Mouse (Mus musculus) embryonic facial prominence, embryonic 15.5 days (tissue): ENCODE measurements at regions not wholly inside any gene's neighbourhood (a gene's known extent, or its start where the extent isn't known, plus 50 kb on each side); places are given as distances from the start of the nearest gene placed in this dataset.
A peak's percentile ranks its signal among the peaks of the same experiment; 100 is the strongest.

Experiments
- ATAC-seq: fragments of 200-750 bp; cut with Nextera tagmentation; 2 replicates; pipeline ENCODE4 v1.8.0; 2017; ENCODE audit warnings: low read depth, moderate TSS enrichment; ENCODE audit not compliant: insufficient number of reproducible peaks, low FRiP score, low TSS enrichment
- H3K27ac ChIP-seq: fragments of 300-500 bp; sonication (generic); replicated peaks from 2 replicates; pipeline ENCODE4 v1.5.1; 2015; ENCODE audit warnings: mild to moderate bottlenecking, inconsistent platforms
- H3K27me3 ChIP-seq: fragments of 300-500 bp; sonication (generic); 2 replicates; pipeline ENCODE4 v1.6.1; 2015; ENCODE audit warnings: inconsistent platforms
- H3K36me3 ChIP-seq: fragments of 300-500 bp; sonication (generic); 2 replicates; pipeline ENCODE4 v1.6.1; 2015; ENCODE audit warnings: mild to moderate bottlenecking, inconsistent platforms
- H3K4me1 ChIP-seq: fragments of 300-500 bp; sonication (generic); 2 replicates; pipeline ENCODE4 v1.6.1; 2015; ENCODE audit warnings: inconsistent platforms
- H3K4me2 ChIP-seq: fragments of 300-500 bp; sonication (generic); replicated peaks from 2 replicates; pipeline ENCODE4 v1.6.1; 2015; ENCODE audit warnings: mild to moderate bottlenecking, inconsistent platforms
- H3K4me3 ChIP-seq: fragments of 300-500 bp; sonication (generic); replicated peaks from 2 replicates; pipeline ENCODE4 v1.5.1; 2015; ENCODE audit warnings: mild to moderate bottlenecking, inconsistent platforms
- H3K9ac ChIP-seq: fragments of 300-500 bp; sonication (generic); 2 replicates; pipeline ENCODE4 v1.6.1; 2015; ENCODE audit warnings: inconsistent platforms
- H3K9me3 ChIP-seq: fragments of 300-500 bp; sonication (generic); replicated peaks from 2 replicates; pipeline ENCODE4 v1.6.1; 2016; ENCODE audit warnings: inconsistent platforms
- WGBS: fragments of 180-500 bp; shearing (Covaris S2); methylation state at CpG from one replicate; pipeline ENCODE4 v1.1.7; 2015; 5-methylcytosine and 5-hydroxymethylcytosine counted together

DNA sequence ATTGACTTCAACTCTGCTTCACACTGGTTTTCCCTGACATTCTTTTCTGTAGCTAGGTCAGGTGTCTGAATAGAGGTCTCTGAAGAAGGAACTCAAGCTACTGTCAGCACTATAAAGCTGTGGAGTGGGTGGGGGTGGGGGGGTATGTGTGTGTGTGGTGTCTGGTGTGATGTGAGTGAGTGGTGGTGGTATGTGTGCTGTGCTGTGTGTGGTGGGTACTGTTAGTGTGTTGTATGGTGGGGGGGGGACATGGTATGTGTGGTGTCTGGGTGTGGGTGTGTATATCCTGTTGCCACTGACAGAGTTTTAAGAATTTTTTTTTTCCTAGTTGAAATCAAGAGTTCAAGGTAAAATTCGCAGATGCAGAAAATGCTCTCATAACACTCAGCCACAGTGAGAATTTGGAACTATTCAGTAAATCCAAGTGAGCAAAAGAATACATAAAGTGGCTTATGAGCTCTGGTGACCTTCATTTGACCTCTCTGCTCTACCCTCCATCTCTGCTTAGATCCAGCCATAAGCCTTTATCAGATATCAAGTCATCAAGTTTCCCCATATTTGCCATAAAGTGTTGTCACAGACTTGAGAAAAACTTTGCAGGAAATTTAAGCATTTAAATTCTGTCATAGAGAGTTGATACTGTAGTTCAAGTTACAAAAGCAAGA, 194.2 kb downstream of the Mreg start:
- Histone ChIP-seq H3K4me3 (no peak overlapping the region), H3K27ac (peak overlapping the region; percentile 48), H3K4me1 (peaks cover 13% of the 10 kb centered on the region; the same call in 1 of the 2 replicates), H3K9ac (no peak overlapping the region), H3K9me3 (no peaks in the 10 kb centered on the region), H3K27me3 (no peaks in the 10 kb centered on the region), H3K36me3 (no peaks in the 10 kb centered on the region), H3K4me2 (no peak overlapping the region)
- WGBS: 55% methylated on average over 1 of the region's 1 CpGs
- ATAC-seq: no peak

DNA sequence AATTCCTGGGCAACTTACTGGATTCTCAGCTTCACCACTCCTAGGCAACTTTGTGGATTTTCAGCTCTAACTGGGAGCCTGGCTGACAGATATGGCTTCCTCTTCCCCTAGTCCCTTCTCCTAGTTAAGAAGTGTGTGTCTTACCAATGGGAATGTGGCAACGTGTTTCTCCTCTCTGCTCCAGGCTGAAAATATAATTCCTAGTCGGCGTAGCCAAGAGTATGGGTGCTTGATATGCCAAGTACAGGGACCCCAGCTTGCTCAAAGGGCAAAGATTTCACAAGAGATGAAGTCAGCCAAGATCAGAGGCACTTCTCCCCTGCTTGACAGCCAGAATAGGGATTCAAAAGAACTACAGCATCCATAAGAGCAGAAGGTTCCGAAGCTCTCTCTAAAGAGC, 196.6 kb downstream of the Mreg start:
- H3K4me1 ChIP-seq: peaks cover 13% of the 10 kb centered on the region; the same call in 1 of the 2 replicates
- no peak overlapping the region for H3K4me2 ChIP-seq
- no peaks in the 10 kb centered on the region for H3K9me3 ChIP-seq
- no peak overlapping the region for H3K27ac ChIP-seq
- WGBS: 84% methylated on average over 4 of the region's 4 CpGs
- no peaks in the 10 kb centered on the region for H3K27me3 ChIP-seq
- no peaks in the 10 kb centered on the region for H3K36me3 ChIP-seq
- no peak overlapping the region for H3K4me3 ChIP-seq
- no peak overlapping the region for H3K9ac ChIP-seq
- no peak for ATAC-seq

DNA sequence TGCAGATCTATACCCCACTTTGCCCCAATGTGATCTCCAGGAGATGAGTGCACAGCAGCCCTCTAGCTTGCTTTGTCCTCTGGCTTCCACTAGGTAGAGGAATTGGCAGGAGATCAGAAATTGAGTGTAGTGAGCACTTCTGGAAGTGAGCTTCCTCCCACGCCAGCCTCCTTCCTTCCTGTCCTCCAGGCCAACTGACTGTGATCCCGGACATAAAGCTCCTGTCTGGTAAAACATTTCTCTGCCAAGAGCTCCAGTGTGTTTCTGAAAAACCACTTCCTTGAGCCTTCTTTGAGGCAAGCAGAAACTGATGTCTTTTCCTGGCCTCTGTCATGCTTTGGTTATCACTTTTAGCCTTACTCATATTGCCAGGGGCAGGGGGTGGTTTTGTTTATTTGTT, 197.5 kb downstream of the Mreg start:
- H3K27me3 ChIP-seq: no peaks in the 10 kb centered on the region
- H3K36me3 ChIP-seq: no peaks in the 10 kb centered on the region
- 58% methylated on average over 2 of the region's 2 CpGs for whole genome bisulfite sequencing
- H3K4me3 ChIP-seq: no peak overlapping the region
- peaks cover 13% of the 10 kb centered on the region; the same call in 1 of the 2 replicates for H3K4me1 ChIP-seq
- no peak for ATAC-seq
- no peak overlapping the region; the same call in 1 of the 2 replicates for H3K27ac ChIP-seq
- no peak overlapping the region for H3K9ac ChIP-seq
- H3K9me3 ChIP-seq: no peaks in the 10 kb centered on the region
- H3K4me2 ChIP-seq: no peak overlapping the region

DNA sequence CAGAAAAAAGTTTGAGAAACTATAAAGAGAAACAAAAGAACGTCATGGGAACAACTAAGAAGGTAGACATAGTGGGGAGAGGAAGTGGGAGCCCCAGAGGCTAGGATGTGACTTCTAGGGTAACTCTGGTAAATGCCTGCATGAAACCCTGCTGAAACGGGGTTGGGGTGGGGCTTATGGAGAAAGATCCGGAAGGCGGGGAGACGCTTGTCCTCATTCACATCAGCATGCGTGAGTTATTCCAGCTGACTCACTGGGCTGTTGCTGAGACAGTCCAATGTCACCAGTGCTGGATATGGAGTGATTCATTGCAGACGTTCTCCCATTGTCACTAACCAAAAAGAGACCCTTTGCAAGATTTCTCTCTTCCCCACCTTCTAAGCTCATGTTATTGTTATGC, 198.2 kb downstream of the Mreg start:
- H3K4me2 ChIP-seq: no peak overlapping the region
- no peaks in the 10 kb centered on the region for H3K36me3 ChIP-seq
- no peak overlapping the region for H3K4me3 ChIP-seq
- no peaks in the 10 kb centered on the region for H3K27me3 ChIP-seq
- no peak overlapping the region for H3K27ac ChIP-seq
- peaks cover 12% of the 10 kb centered on the region; the same call in 1 of the 2 replicates for H3K4me1 ChIP-seq
- no peaks in the 10 kb centered on the region for H3K9me3 ChIP-seq
- H3K9ac ChIP-seq: no peak overlapping the region
- ATAC-seq: no peak
- 79% methylated on average over 7 of the region's 7 CpGs for WGBS

DNA sequence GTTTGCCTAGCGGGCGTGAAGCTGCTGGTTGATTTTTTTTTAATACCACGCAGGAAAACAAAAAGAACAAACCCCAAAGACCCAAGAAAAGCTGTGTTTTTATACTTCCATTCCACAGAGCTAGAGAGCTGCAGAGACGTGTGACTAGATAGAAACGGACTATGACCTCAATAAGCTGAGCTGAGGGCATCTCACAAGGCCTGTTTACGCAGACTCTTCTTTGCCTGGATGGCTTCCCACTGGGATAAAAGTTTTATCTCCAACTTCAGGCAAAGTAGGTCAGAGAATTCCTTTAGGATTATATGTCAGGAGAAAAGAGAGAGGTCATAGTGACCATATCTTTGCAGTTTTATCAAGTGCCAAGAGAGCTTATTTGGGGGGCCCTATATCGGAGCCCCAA, 199.4 kb downstream of the Mreg start:
- no peak for ATAC-seq
- no peaks in the 10 kb centered on the region for H3K36me3 ChIP-seq
- no peaks in the 10 kb centered on the region for H3K9me3 ChIP-seq
- 79% methylated on average over 7 of the region's 7 CpGs for WGBS
- peaks cover 6% of the 10 kb centered on the region; the same call in 1 of the 2 replicates for H3K4me1 ChIP-seq
- no peak overlapping the region for H3K27ac ChIP-seq
- H3K4me3 ChIP-seq: no peak overlapping the region
- no peaks in the 10 kb centered on the region for H3K27me3 ChIP-seq
- H3K9ac ChIP-seq: no peak overlapping the region
- H3K4me2 ChIP-seq: no peak overlapping the region

DNA sequence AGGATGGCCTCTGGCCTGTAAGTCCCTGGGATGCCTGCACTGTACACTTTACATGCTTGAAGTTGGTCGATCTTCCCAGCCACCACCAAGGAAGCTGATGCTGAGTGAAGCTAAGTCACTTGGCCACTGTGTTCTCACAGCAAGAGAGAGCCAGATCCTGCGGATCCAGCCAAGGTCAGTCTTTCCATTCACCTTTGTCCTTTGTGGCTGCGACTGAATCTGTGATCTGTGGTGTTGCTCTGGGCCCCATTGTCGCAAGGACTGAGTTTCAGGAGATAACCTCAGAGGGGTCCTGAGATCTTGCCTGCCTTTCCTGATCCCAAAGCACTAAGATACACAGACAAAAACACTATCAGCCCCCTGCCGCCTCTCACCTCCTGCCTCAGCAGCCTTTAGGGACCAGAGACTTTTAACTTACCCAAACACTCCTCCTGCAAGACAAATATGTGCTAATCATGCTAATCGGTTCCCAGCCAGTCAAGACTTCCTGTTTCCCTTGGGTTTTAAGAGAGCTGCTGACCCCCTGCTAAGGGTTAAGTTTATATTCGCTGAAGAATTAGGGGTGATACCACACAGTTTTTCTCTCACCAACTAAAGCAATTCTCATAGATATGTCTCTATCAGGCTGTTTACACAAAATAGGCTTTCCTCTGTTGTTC, 202.7 kb downstream of the Mreg start:
- no peak overlapping the region for H3K9ac ChIP-seq
- no peak overlapping the region for H3K4me3 ChIP-seq
- no peaks in the 10 kb centered on the region for H3K36me3 ChIP-seq
- 41% methylated on average over 7 of the region's 7 CpGs for WGBS
- no peak overlapping the region for H3K27ac ChIP-seq
- H3K4me1 ChIP-seq: no peaks in the 10 kb centered on the region
- H3K9me3 ChIP-seq: no peaks in the 10 kb centered on the region
- H3K27me3 ChIP-seq: no peaks in the 10 kb centered on the region
- no peak overlapping the region for H3K4me2 ChIP-seq
- no peak for ATAC-seq

DNA sequence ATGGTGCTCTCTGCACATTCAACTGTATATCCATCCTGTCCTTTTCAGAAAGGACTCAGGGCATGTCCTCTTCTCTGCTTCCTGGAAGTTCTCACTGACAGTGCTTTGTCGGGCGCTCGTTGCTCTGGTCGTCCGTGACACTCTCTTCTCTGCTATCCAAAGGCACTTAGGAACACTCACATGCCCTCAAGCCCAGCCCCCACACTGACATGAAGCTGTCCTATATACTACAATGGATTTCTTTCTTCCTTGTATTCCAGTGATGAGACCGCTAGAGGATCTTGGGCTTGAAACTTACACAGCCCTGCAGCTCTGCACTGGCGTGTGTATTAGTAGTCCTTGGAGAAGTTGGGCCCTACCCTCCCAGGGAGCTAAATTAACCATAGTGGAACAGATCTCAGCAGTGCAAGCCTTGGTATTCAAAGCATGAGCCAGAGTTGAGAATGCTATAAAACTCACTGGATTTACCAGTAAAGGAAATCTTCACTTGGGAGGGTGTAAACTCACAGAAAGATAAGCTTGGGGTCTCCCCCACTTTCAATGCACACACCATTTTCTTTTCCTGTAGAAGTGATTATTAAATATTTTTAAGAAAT, 205.3 kb downstream of the Mreg start:
- Histone ChIP-seq H3K27me3 (no peaks in the 10 kb centered on the region), H3K36me3 (no peaks in the 10 kb centered on the region), H3K4me2 (no peak overlapping the region), H3K9me3 (no peaks in the 10 kb centered on the region), H3K4me3 (no peak overlapping the region), H3K4me1 (peaks cover 17% of the 10 kb centered on the region), H3K9ac (no peak overlapping the region), H3K27ac (no peak overlapping the region)
- 57% methylated on average over 7 of the region's 7 CpGs for WGBS
- no peak for ATAC-seq

DNA sequence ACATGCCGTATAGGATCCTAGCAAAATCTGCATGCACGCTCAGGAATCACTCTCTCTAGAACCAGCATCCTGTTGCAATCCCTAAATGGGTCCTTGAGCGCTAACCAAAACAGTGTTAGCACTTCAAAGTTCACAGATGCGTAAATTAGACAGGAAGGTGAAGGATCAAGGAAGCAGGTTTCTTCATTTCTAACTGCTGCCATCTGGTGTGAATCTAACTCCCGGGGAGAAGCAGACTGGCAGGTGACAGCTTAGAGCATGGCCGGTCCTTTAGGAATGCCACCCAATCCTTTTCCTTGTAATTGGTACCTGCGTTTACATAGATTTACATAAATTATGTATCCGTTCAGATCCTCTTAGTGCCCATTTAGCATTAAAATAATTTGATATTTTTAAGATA, 206.2 kb downstream of the Mreg start:
- H3K4me1 ChIP-seq: peaks cover 18% of the 10 kb centered on the region
- no peaks in the 10 kb centered on the region for H3K36me3 ChIP-seq
- no peak overlapping the region for H3K4me2 ChIP-seq
- no peaks in the 10 kb centered on the region for H3K9me3 ChIP-seq
- no peak for ATAC-seq
- H3K27me3 ChIP-seq: no peaks in the 10 kb centered on the region
- H3K27ac ChIP-seq: no peak overlapping the region
- H3K9ac ChIP-seq: no peak overlapping the region
- 49% methylated on average over 8 of the region's 8 CpGs for WGBS
- no peak overlapping the region for H3K4me3 ChIP-seq

DNA sequence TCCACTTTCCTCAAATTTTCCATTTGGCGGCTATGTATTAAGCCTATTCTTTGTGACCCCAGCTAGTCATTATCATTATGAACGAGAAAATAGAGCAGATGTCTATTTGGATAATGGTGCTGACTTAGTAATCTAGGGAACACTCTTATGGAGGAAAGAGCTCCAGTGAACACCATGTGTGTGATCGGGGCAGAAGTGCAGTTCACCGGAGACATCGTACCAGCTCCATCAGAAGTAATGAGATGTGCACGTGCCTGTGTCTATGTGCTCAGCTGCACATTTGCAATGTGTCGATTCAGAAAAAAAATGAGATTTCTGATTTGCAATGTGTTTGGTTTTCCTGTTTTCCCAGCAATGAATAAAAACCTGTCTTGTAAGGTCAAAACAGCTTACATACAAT, 206.6 kb downstream of the Mreg start:
- H3K9ac ChIP-seq: no peak overlapping the region
- H3K36me3 ChIP-seq: no peaks in the 10 kb centered on the region
- 73% methylated on average over 7 of the region's 7 CpGs for WGBS
- ATAC-seq: no peak
- no peak overlapping the region for H3K27ac ChIP-seq
- H3K27me3 ChIP-seq: no peaks in the 10 kb centered on the region
- no peaks in the 10 kb centered on the region for H3K9me3 ChIP-seq
- no peak overlapping the region for H3K4me3 ChIP-seq
- H3K4me1 ChIP-seq: peaks cover 18% of the 10 kb centered on the region
- H3K4me2 ChIP-seq: no peak overlapping the region

DNA sequence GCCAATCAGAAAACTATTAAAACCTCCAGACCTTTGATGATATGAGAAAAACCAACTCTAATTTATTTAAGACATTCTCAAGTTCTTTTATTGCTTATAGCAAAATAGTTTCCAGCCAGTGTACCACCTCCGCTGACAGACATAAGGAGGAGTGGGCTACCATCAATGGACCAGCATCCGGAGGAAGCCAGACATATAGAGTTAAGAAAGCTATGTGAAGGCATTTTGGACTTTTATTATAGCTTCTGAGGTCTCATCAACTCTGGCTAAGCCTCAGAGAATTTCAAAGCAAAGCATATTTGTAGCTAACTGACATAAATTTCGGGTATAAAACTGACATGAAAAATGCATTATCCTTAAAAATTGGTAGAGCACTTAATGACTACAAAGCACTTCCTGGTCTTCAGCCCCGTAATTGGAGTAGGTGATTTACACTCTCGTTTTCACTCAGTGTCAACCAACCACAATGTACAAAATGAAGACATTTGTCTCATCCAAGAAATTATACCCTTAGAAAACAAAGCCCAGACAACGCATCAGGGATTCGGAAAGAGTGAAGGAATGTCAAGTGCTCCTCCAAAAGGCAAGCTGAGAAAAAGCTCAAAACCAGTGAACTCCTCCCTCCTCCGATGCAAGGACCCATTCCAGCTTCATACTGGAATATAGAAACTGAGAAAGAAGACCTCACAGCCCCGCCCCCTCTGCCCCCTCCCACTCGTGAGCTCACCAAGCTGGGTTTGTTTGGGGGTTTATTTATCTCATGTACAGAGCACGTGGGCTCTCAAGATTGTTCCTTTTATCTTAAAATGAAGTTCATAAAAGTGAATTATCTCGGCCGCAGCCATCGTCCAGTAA, 208.5 kb downstream of the Mreg start:
- Histone ChIP-seq H3K9me3 (no peaks in the 10 kb centered on the region), H3K4me2 (no peak overlapping the region), H3K9ac (no peak overlapping the region), H3K4me1 (peaks cover 18% of the 10 kb centered on the region), H3K36me3 (no peaks in the 10 kb centered on the region), H3K27me3 (no peaks in the 10 kb centered on the region), H3K27ac (0 out of 2 replicates have a peak overlapping the region, but pooled peaks have one; percentile 86), H3K4me3 (no peak overlapping the region)
- WGBS: 71% methylated on average over 14 of the region's 14 CpGs
- no peak for ATAC-seq

DNA sequence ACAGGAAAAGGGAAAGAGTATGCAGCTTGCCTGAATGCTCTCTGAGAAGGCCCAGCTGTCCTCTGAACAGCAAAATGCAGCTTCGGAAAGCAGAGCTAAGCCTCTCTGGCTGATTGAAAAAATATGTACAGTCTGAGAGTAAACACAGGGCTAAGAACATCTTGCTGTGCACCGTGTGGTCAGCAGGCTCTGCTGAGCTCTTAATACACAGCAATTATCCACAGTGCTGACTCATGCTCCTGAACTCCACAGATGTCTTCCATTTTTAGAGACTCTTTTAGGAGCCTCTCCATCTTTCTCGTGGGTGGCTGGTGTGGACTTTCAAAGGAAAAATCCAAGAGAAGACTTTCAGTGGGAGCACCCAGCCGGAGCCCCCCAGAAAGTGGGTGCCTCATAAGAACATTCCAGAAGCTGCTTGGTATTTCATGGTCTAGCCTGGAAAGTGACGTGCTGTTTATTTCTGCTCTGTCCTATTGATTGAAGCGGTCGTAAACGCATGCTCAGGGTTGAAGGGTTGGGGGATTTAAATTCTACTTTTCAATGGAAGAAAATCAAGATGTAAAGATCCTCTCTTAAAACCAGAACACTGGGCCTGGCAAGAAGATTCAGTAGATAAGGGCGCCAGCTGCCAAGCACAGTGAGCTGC, 209.5 kb downstream of the Mreg start:
- Histone ChIP-seq H3K4me2 (no peak overlapping the region), H3K27me3 (no peaks in the 10 kb centered on the region), H3K4me1 (peaks cover 18% of the 10 kb centered on the region), H3K9ac (no peak overlapping the region), H3K36me3 (no peaks in the 10 kb centered on the region), H3K4me3 (no peak overlapping the region), H3K9me3 (no peaks in the 10 kb centered on the region), H3K27ac (peak overlapping the region; percentile 86)
- 37% methylated on average over 9 of the region's 9 CpGs for WGBS
- peak; percentile 94 for ATAC-seq
